Mouse (Mus musculus): Measurements from ENCODE around the gene Fn3krp. TPM values are rescaled to one million over a fixed set of nuclear protein-coding genes. Genes with fewer than 3 reads are reported as not detected.

Fn3krp gene
- total RNA-seq, 2 experiments from 2014 or later: 52.9 to 55.4 TPM

GRCm38 (mm10) chr11:121418932-121419331 is 2.3 kb upstream of the Fn3krp start:
- TF ChIP-seq CTCF (conservative IDR thresholded peaks at IDR 0.05): no peak
- H3K27ac ChIP-seq: no peak overlapping the region
- no peak overlapping the region for H3K4me3 ChIP-seq
- DNase-seq (ENCODE audit: low spot score in 2 of 2): peak in 1 of 2 experiments; percentile 37

GRCm38 (mm10) chr11:121420379-121420778 is 822 bp upstream of the Fn3krp start:
- Histone ChIP-seq H3K27ac (peak overlapping the region; percentile 96), H3K4me3 (no peak overlapping the region)
- TF ChIP-seq CTCF (conservative IDR thresholded peaks at IDR 0.05): no peak
- no peak for DNase-seq (ENCODE audit: low spot score in 2 of 2)

GRCm38 (mm10) chr11:121421553-121422173 is 462 bp downstream of the Fn3krp start:
- peak overlapping the region; percentile 96 for H3K27ac ChIP-seq
- TF ChIP-seq CTCF (conservative IDR thresholded peaks at IDR 0.05): no peak

DNA sequence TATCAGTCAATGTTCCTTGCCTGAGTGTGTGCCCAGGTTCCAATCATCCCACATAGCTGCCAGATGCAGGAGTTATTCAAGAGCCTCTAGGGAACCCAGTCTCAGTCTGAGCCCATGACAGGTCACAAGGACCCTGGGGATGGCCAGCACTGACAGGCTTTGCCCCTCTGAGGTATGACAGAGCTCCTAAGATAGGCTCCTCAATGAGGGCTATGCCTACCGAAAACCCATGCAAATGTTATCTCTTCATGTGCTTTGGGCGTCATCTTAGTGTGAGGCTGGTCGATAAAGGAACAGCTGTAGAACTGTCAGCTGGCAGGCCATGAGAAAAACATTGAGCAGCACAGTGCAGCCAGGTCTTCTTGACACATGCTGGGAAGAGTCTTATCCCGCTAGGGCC is 12.2 kb downstream of the Fn3krp start:
- no peak for DNase-seq (ENCODE audit: low spot score in 2 of 2)
- Histone ChIP-seq H3K4me3 (no peak overlapping the region), H3K27ac (peak overlapping the region; percentile 93)
- no peak for TF ChIP-seq CTCF (conservative IDR thresholded peaks at IDR 0.05)

More at GRCm38 (mm10) chr11:121421553-121422173, 462 bp downstream of the Fn3krp start:
- peak overlapping the region; percentile 94 for H3K4me3 ChIP-seq
- no peak for DNase-seq (ENCODE audit: low spot score in 2 of 2)

GRCm38 (mm10) chr11:121434156-121435155 is 13.3 kb downstream of the Fn3krp start, which contains the start of gene Fn3k:
TSS of gene Fn3k (plus strand) at chr11:121434913.
- Histone ChIP-seq H3K4me3 (peak within 1 kb of the TSS; percentile 80), H3K27ac (peak within 1 kb of the TSS; percentile 93)
- peak; percentile 95 to 96 for DNase-seq (ENCODE audit: low spot score in 2 of 2)
- no peak for TF ChIP-seq CTCF (conservative IDR thresholded peaks at IDR 0.05)

- Histone ChIP-seq H3K4me3 (no peak overlapping the region), H3K27ac (peak overlapping the region; percentile 39; the same call in 1 of the 2 replicates)
- DNase-seq (ENCODE audit: low spot score in 2 of 2): no peak
- TF ChIP-seq CTCF (conservative IDR thresholded peaks at IDR 0.05): no peak
Measured at GRCm38 (mm10) chr11:121437236-121437635, 16.0 kb downstream of the Fn3krp start.

DNA sequence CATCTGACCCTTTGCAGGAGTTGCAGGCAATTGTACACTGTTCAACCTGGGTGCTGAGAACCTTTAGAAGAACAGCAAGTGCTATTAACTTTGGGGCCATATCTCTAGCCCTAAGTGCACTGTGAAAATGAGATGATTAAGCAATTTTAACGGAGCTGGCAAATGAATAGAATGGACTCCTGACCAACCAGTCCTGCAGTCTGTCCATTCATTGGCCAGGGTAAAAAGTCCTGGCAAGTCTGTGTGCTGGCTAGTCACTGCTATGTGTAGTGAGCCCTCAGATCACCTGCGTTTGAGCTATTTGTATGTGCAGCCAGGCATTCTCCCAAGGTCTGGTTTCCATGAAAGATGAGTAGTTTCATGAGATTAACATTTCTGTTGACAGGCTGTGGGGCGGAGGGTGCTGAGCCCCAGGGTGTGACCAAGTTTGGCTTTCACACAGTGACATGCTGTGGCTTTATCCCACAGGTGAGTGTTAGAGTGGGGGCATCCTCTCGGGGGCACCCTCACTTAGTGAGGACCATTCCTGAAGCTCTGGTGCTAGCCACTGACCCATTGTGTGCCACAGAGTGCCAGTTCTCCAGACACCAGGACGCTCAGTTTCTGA is 18.6 kb downstream of the Fn3krp start:
- no peak overlapping the region for H3K4me3 ChIP-seq
- H3K27ac ChIP-seq: no peak overlapping the region
- TF ChIP-seq CTCF (conservative IDR thresholded peaks at IDR 0.05): no peak
- DNase-seq (ENCODE audit: low spot score in 2 of 2): no peak

GRCm38 (mm10) chr11:121441653-121442052 is 20.5 kb downstream of the Fn3krp start:
- H3K4me3 ChIP-seq: no peak overlapping the region
- TF ChIP-seq CTCF (conservative IDR thresholded peaks at IDR 0.05): no peak
- no peak for DNase-seq (ENCODE audit: low spot score in 2 of 2)

GRCm38 (mm10) chr11:121442076-121442475 is 20.9 kb downstream of the Fn3krp start:
- DNase-seq (ENCODE audit: low spot score in 2 of 2): no peak
- no peak for TF ChIP-seq CTCF (conservative IDR thresholded peaks at IDR 0.05)
- H3K27ac ChIP-seq: no peak overlapping the region
- H3K4me3 ChIP-seq: no peak overlapping the region

More at GRCm38 (mm10) chr11:121441653-121442052, 20.5 kb downstream of the Fn3krp start:
- H3K27ac ChIP-seq: no peak overlapping the region

DNA sequence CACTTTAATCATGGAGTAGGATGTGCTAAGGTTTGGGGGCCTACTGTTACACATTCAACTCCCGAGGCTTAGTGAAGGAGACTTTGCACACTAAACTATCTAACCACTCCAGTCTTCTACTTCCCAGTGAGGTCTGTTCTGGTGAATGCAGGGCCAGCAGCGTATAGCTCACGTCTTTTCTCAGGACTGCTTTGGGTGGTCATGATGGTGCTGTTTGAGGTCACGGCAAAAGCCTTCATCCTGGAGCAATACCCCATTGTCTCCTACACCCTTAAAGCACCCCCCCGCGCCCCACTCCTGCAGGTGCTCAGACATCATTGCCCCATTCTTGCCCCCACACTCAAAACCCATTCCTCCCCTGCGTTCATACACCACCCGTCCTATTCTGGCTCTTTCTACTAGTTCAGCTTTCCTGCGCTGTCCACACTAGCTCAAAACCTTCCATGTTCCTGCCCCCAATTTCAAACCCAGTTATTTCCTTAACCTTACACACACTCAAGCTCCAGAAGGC is 30.1 kb downstream of the Fn3krp start:
- peak overlapping the region; percentile 94 for H3K27ac ChIP-seq
- TF ChIP-seq CTCF (conservative IDR thresholded peaks at IDR 0.05): no peak
- no peak for DNase-seq (ENCODE audit: low spot score in 2 of 2)
- H3K4me3 ChIP-seq: peak overlapping the region; percentile 89

DNA sequence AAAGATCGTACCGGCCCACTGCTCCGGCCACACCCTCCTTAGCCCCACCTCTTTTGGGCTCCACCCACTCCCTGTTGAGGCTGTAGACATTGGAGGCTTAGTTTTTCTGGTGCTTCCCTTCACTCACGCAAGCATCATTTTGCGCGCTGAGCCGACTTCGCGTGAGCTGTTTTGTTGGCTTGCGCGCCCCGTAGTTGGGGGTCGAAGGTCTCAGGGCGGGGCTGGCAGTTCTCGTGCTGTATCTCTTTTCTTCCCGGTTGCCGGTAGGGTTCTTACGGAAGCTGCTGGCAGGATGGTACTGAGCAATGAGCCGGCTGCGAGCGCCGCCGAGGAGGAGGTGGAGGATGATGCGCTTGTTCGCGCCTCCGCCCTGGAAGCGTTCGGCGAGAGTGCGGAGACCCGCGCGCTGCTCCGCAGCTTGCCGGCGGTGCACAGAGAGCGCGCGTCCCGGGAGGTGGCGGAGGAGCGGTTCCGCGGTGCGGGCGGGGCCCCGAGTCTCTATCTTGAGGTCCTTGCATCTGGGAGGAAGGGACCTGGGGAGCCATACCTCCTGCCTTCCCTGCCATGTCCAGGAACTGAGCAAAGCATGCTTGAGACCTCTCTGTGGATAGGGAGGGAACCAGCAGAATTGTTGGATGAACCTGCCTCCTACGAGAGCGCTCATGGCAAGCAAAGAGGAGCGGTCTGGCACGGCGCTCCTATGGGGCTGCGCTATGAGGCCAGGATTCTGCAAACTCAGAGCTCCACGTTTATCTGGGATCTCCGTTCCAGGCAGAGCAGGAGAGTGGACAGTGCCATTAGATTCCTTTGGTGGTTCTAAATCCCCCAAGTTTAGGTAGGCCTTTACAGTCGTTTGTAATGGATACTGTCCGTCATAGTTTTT is 30.8 kb downstream of the Fn3krp start, which contains the start of gene Tbcd:
Gene Tbcd, plus strand, starts transcription at position 197 of the 883 bp plus-strand sequence.
- peak; percentile 95 to 98 for DNase-seq (ENCODE audit: low spot score in 2 of 2)
- H3K4me3 ChIP-seq: peak within 1 kb of the TSS; percentile 89
- peak; percentile 48 for TF ChIP-seq CTCF (conservative IDR thresholded peaks at IDR 0.05)
- peak within 1 kb of the TSS; percentile 94 for H3K27ac ChIP-seq

Data from layer of hippocampus, adult 2 months (tissue).